Mouse (Mus musculus) embryonic stem cell, embryonic (primary cell): ENCODE measurements around the gene Krtap12-1.
"Not testable (repeated sequence)": the region's sequence is repeated elsewhere in the genome, so short reads cannot be mapped to it uniquely, and the experiment has no call there.

ENCODE experiments used
- CTCF ChIA-PET, 4 experiments: fragments of 300-600 bp in 2 of 4; fragments of 350-600 bp in 2 of 4; sonication (Branson Sonifier 250); formaldehyde crosslinking; loops; one replicate each; lab custom pipeline; 2022; ENCODE audit warnings: inconsistent platforms in 2 of 4; lab: Charles Lee
- POLR2A ChIA-PET, 4 experiments: fragments of 300-600 bp in 2 of 4; fragments of 350-600 bp in 2 of 4; sonication (Branson Sonifier 250); formaldehyde crosslinking; loops; one replicate each; lab custom pipeline; 2022; ENCODE audit warnings: antibody characterized with exemption in 4 of 4, inconsistent platforms in 1 of 4; lab: Charles Lee

Krtap12-1 gene

GRCm38 (mm10) chr10:77728280-77728679 is 7.9 kb downstream of the Krtap12-1 start:
- CTCF ChIA-PET: interaction anchor here in 3 of 4 experiments (0.5 to 3.1 kb wide), 5 partner anchors 10 to 211 kb away, joined by 3 to 11 read pairs (median 4); partner anchors contain the start of gene Gm18596 (in 1 of the 3)
- POLR2A ChIA-PET: no interaction called here

- CTCF ChIA-PET: interaction anchor here in 3 of 4 experiments (0.6 to 3.1 kb wide), 10 partner anchors 9 to 217 kb away, joined by 3 to 11 read pairs (median 3); partner anchors contain the start of genes Gm18596 (in 1 of the 3) and Krtap12-1 (in 1 of the 3)
- POLR2A ChIA-PET: interaction anchor here in 1 of 4 experiments (0.6 kb wide), 1 partner anchor 527 kb away, joined by 3 read pairs; no protein-coding TSS in a partner anchor
Measured at GRCm38 (mm10) chr10:77729241-77729640, 8.8 kb downstream of the Krtap12-1 start.

GRCm38 (mm10) chr10:77735928-77736327 is 15.5 kb downstream of the Krtap12-1 start:
- ChIA-PET POLR2A (no interaction called here), CTCF (no interaction called here)

GRCm38 (mm10) chr10:77738929-77739328 is 18.5 kb downstream of the Krtap12-1 start:
- POLR2A ChIA-PET: no interaction called here
- CTCF ChIA-PET: interaction anchor here in 2 of 4 experiments (0.6 to 1.6 kb wide), 2 partner anchors 10 to 641 kb away, joined by 8 to 9 read pairs; no protein-coding TSS in a partner anchor

- CTCF ChIA-PET: interaction anchor here (0.5 to 2.4 kb wide), 5 partner anchors 13 to 278 kb away, joined by 3 to 11 read pairs (median 4); partner anchors contain the start of gene Gm19402 (in 1 of the 4)
- POLR2A ChIA-PET: not testable (repeated sequence)
Measured at GRCm38 (mm10) chr10:77741924-77742688, 21.7 kb downstream of the Krtap12-1 start, which contains the start of gene Gm18596. Gene Gm18596, minus strand, starts transcription at chr10:77742638.

- POLR2A ChIA-PET: not testable (repeated sequence)
- CTCF ChIA-PET: interaction anchor here in 1 of 4 experiments (1.8 kb wide), 1 partner anchor 26 kb away, joined by 5 read pairs; no protein-coding TSS in a partner anchor
Measured at GRCm38 (mm10) chr10:77750686-77751085, 30.3 kb downstream of the Krtap12-1 start.

GRCm38 (mm10) chr10:77751254-77751653 is 30.9 kb downstream of the Krtap12-1 start, which contains the start of gene Gm9736:
Gene Gm9736, minus strand, starts transcription at chr10:77751354.
- POLR2A ChIA-PET: not testable (repeated sequence)
- CTCF ChIA-PET: interaction anchor here in 1 of 4 experiments (1.8 kb wide), 1 partner anchor 27 kb away, joined by 5 read pairs; no protein-coding TSS in a partner anchor

- POLR2A ChIA-PET: not testable (repeated sequence)
- CTCF ChIA-PET: interaction anchor here (0.6 to 1.9 kb wide), 5 partner anchors 125 to 249 kb away, joined by 4 to 7 read pairs (median 5); no protein-coding TSS in a partner anchor
Measured at GRCm38 (mm10) chr10:77752312-77752711, 31.9 kb downstream of the Krtap12-1 start.

GRCm38 (mm10) chr10:77753448-77753847 is 33.0 kb downstream of the Krtap12-1 start:
- POLR2A ChIA-PET: no interaction called here
- CTCF ChIA-PET: interaction anchor here (0.6 to 1.9 kb wide), 13 partner anchors 56 to 1897 kb away, joined by 3 to 10 read pairs (median 5); partner anchors contain the start of gene Krtap10-10 (in 1 of the 4)

- CTCF ChIA-PET, POLR2A ChIA-PET: not testable (repeated sequence)
Measured at GRCm38 (mm10) chr10:77759582-77759981, 39.2 kb downstream of the Krtap12-1 start, which contains the start of gene Gm3233. Gene Gm3233, minus strand, starts transcription at chr10:77759682.

GRCm38 (mm10) chr10:77769727-77770126 is 49.3 kb downstream of the Krtap12-1 start:
- ChIA-PET CTCF (no interaction called here), POLR2A (no interaction called here)
